ENCODE assay signal across 8 mouse cellular contexts in genomic region chr7:28290638-28291590, GRCm38 (mm10). TPM values are rescaled to one million over a fixed set of nuclear protein-coding genes. Genes with fewer than 3 reads are reported as not detected.
DNase-seq lines count a peak whose midpoint lies in the region; ATAC-seq lines count a peak whose summit lies in the region.

Selenov (minus strand) TSS chr7:28291186.

- 0 out of 2 replicates have a peak, but pooled peaks cover 3% of the 10 kb centered on the region for H3K9me3 ChIP-seq in lung, embryonic 16.5 days (ENCODE audit: control insufficient read depth, low read length)
- no peaks in the 10 kb centered on the region for H3K9me3 ChIP-seq in hindbrain, embryonic 10.5 days
- H3K9me3 ChIP-seq in liver, embryonic 16.5 days (replicated peaks; ENCODE audit: control insufficient read depth, low read length) = no peaks in the 10 kb centered on the region

- peaks cover 9% of the 10 kb centered on the region; the same call in 1 of the 2 replicates for H3K4me1 ChIP-seq in lung, embryonic 16.5 days (replicated peaks; ENCODE audit: control insufficient read depth, insufficient read depth, low read length)
- peaks cover 45% of the 10 kb centered on the region for H3K4me1 ChIP-seq in hindbrain, embryonic 10.5 days (replicated peaks)
- no peaks in the 10 kb centered on the region for H3K4me1 ChIP-seq in liver, embryonic 16.5 days (ENCODE audit: control insufficient read depth, low read depth, low read length)

- peak; percentile 41 to 55 for DNase-seq in cerebellum, adult 18-20 months
- DNase-seq in cerebellum, adult 11-12 months = no peak
- no peak for DNase-seq in lung, postnatal 25 days (ENCODE audit: low spot score)
- DNase-seq in hindbrain, embryonic 10.5 days (ENCODE audit: low spot score) = peak; percentile 61
- DNase-seq in right cerebral cortex, postnatal 4 days = peak; percentile 55
- DNase-seq in thymus, postnatal 10 days (ENCODE audit: low spot score in 2 of 2) = no peak

- 1% methylated on average over 52 of the region's 52 CpGs for WGBS in lung, embryonic 16.5 days
- WGBS in hindbrain, embryonic 10.5 days = under 1% methylated on average over 52 of the region's 52 CpGs
- 3% methylated on average over 52 of the region's 52 CpGs for WGBS in liver, embryonic 16.5 days (ENCODE audit: insufficient replicate concordance)

- H3K4me3 ChIP-seq in lung, embryonic 16.5 days (ENCODE audit: low read length) = peak within 1 kb of the TSS; percentile 24
- H3K4me3 ChIP-seq in hindbrain, embryonic 10.5 days = peak within 1 kb of the TSS; percentile 45
- no peak within 1 kb of the TSS for H3K4me3 ChIP-seq in liver, embryonic 16.5 days (ENCODE audit: low read depth, low read length)

- H3K36me3 ChIP-seq in lung, embryonic 16.5 days (ENCODE audit: control insufficient read depth, insufficient read depth, low read length) = no peaks in the 10 kb centered on the region
- H3K36me3 ChIP-seq in hindbrain, embryonic 10.5 days = peaks cover 22% of the 10 kb centered on the region
- no peaks in the 10 kb centered on the region for H3K36me3 ChIP-seq in liver, embryonic 16.5 days (ENCODE audit: control insufficient read depth, insufficient read depth)

- H3K27ac ChIP-seq in lung, embryonic 16.5 days (ENCODE audit: low read length) = no peak within 1 kb of the TSS
- H3K27ac ChIP-seq in hindbrain, embryonic 10.5 days = peak within 1 kb of the TSS; percentile 74
- no peak within 1 kb of the TSS for H3K27ac ChIP-seq in liver, embryonic 16.5 days (ENCODE audit: low read length)

- H3K9ac ChIP-seq in lung, embryonic 16.5 days (ENCODE audit: low read length) = peak within 1 kb of the TSS; percentile 5; the same call in 1 of the 2 replicates
- no peak within 1 kb of the TSS for H3K9ac ChIP-seq in liver, embryonic 16.5 days (ENCODE audit: low read depth, low read length)

- ATAC-seq in lung, embryonic 16.5 days (ENCODE audit: low read depth) = peak; percentile 57
- no peak for ATAC-seq in liver, embryonic 16.5 days (ENCODE audit: low read depth)

- H3K4me2 ChIP-seq in lung, embryonic 16.5 days (ENCODE audit: low read depth, low read length) = peak within 1 kb of the TSS; percentile 51
- peak within 1 kb of the TSS; percentile 17 for H3K4me2 ChIP-seq in liver, embryonic 16.5 days (ENCODE audit: low read depth, low read length)

- peaks cover 72% of the 10 kb centered on the region for H3K27me3 ChIP-seq in lung, embryonic 16.5 days (ENCODE audit: control insufficient read depth, insufficient read depth, low read depth, low read length)
- peaks cover 88% of the 10 kb centered on the region for H3K27me3 ChIP-seq in hindbrain, embryonic 10.5 days (ENCODE audit: insufficient read depth, poor library complexity, severe bottlenecking)
- H3K27me3 ChIP-seq in liver, embryonic 16.5 days (ENCODE audit: control insufficient read depth, insufficient read depth, low read depth, low read length) = peaks cover 69% of the 10 kb centered on the region

RNA-seq across cellular contexts. Expression of gene Selenov, which starts in this region (rescaled TPM):
- polyA plus RNA-seq in lung, embryonic 16.5 days (2015; fragmentation: Nextera tagmentation; extraction: Ambion mirVana) = not detected in 2 replicates
- 0.58 and 0.80 TPM in 2 replicates for polyA plus RNA-seq in hindbrain, embryonic 10.5 days (2016; fragmentation: Nextera tagmentation; extraction: Ambion mirVana)
- not detected in 2 replicates for polyA plus RNA-seq in liver, embryonic 16.5 days (2015; fragmentation: Nextera tagmentation; extraction: Ambion mirVana)

Comparison
In these comparisons a context has a peak if more than half of its experiments do, and no peak if none do; other contexts are left out.
1. DNase-seq: peak in cerebellum, adult 18-20 months (2 of 2) and right cerebral cortex, postnatal 4 days (single experiment); none in cerebellum, adult 11-12 months (single experiment), lung, postnatal 25 days (single experiment) and thymus, postnatal 10 days (0 of 2).
2. Peak in ATAC-seq, H3K4me3 ChIP-seq, H3K9ac ChIP-seq and H3K4me2 ChIP-seq in lung, embryonic 16.5 days; RNA of the gene not detected or under 1 TPM.
3. Peak in DNase-seq, H3K4me3 ChIP-seq and H3K27ac ChIP-seq in hindbrain, embryonic 10.5 days; RNA of the gene not detected or under 1 TPM.